Mouse (Mus musculus): ENCODE results near the gene Brsk1. TPM values are rescaled to one million over a fixed set of nuclear protein-coding genes. Genes with fewer than 3 reads are reported as not detected.

Brsk1 gene
- polyA plus RNA-seq, 1 experiment from 2014 or later = 6.2 TPM

DNA sequence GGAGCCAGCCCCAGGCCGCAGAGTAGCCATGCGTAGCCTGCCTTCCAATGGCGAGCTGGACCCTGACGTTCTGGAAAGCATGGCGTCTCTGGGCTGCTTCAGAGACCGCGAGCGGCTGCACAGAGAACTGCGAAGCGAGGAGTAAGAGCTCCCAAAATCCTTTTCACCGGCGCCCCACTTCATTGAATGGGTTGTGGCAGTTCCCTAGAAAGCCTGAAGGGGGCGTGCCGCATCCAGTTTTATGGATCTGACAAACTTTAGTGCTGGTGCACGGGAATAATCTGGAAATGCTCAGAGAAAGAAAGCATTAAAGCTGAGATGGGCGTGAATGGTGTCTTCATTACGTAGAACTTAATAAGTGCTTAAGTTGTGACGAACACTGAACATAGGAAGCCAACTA, 14.7 kb downstream of the Brsk1 start:
- WGBS = 37% methylated on average over 18 of the region's 18 CpGs
- Histone ChIP-seq H3K4me3 (no peak overlapping the region), H3K27ac (replicated peaks) (no peak overlapping the region), H3K4me1 (replicated peaks) (peaks cover 10% of the 10 kb centered on the region), H3K27me3 (no peaks in the 10 kb centered on the region), H3K9ac (no peak overlapping the region), H3K9me3 (no peaks in the 10 kb centered on the region), H3K4me2 (no peak overlapping the region), H3K36me3 (peaks cover 100% of the 10 kb centered on the region)
- ATAC-seq (ENCODE audit: low read depth) = no peak

GRCm38 (mm10) chr7:4712594-4712993, 22.2 kb downstream of the Brsk1 start:
- 87% methylated on average over 3 of the region's 3 CpGs for WGBS
- H3K27me3 ChIP-seq = no peaks in the 10 kb centered on the region
- H3K4me1 ChIP-seq (replicated peaks) = no peaks in the 10 kb centered on the region
- H3K27ac ChIP-seq (replicated peaks) = no peak overlapping the region
- H3K4me2 ChIP-seq = no peak overlapping the region
- ATAC-seq (ENCODE audit: low read depth) = no peak
- H3K9me3 ChIP-seq = no peaks in the 10 kb centered on the region
- no peak overlapping the region for H3K9ac ChIP-seq
- H3K36me3 ChIP-seq = peaks cover 100% of the 10 kb centered on the region
- no peak overlapping the region for H3K4me3 ChIP-seq

- Histone ChIP-seq H3K4me3 (no peak overlapping the region), H3K36me3 (peaks cover 63% of the 10 kb centered on the region)
These were observed 26.6 kb downstream of the Brsk1 start for GRCm38 (mm10) chr7:4716955-4717354.

DNA sequence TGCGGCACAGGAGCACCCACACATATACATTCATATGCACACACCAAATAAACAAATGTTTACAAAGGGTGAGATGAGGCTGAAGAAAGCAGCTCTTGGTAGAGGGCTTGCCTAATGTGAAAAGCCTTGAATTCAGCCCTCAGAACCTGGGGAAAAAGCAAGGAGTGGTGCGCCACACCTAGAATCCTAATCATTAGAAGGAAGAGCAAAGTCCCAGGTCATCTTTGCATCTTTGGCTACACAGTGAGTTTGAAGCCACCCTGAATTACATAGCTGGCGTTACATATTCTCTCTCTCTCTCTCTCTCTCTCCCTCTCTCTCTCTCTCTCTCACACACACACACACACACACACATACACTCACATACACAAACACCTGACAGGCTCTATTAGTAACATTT, 28.9 kb downstream of the Brsk1 start:
- no peaks in the 10 kb centered on the region for H3K27me3 ChIP-seq
- H3K9me3 ChIP-seq = no peaks in the 10 kb centered on the region
- H3K9ac ChIP-seq = no peak overlapping the region
- WGBS = 92% methylated on average over 3 of the region's 3 CpGs
- no peaks in the 10 kb centered on the region for H3K4me1 ChIP-seq (replicated peaks)
- H3K36me3 ChIP-seq = peaks cover 40% of the 10 kb centered on the region
- no peak overlapping the region for H3K4me3 ChIP-seq
- no peak overlapping the region for H3K27ac ChIP-seq (replicated peaks)
- H3K4me2 ChIP-seq = no peak overlapping the region
- ATAC-seq (ENCODE audit: low read depth) = no peak

More at GRCm38 (mm10) chr7:4716955-4717354, 26.6 kb downstream of the Brsk1 start:
- no peak overlapping the region for H3K4me2 ChIP-seq
- no peaks in the 10 kb centered on the region for H3K4me1 ChIP-seq (replicated peaks)
- H3K27ac ChIP-seq (replicated peaks) = no peak overlapping the region
- WGBS = 80% methylated on average over 6 of the region's 6 CpGs
- no peak overlapping the region for H3K9ac ChIP-seq
- H3K9me3 ChIP-seq = no peaks in the 10 kb centered on the region
- ATAC-seq (ENCODE audit: low read depth) = no peak
- no peaks in the 10 kb centered on the region for H3K27me3 ChIP-seq

DNA sequence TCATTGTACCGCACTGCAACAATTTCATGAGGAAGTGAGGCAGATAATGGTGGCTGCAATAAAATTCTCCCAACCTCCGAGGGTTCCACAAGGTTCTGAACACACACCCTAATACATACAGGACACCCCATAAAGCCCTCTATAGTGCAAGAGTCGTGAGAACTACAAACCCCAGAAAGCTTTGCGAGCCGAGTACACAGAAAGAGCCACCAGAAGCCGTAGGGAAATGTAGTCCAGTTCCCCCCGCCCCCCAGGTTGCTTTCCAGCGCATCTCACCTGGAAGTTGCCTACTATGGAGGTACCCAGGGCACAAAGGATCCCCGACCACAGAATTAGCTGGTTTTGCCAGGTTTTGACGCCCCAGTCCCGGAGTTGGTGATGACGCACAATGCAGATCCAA, 33.1 kb downstream of the Brsk1 start:
- Histone ChIP-seq H3K4me1 (replicated peaks) (no peaks in the 10 kb centered on the region), H3K9me3 (no peaks in the 10 kb centered on the region), H3K36me3 (no peaks in the 10 kb centered on the region), H3K9ac (peak overlapping the region; percentile 42), H3K27ac (replicated peaks) (no peak overlapping the region), H3K27me3 (no peaks in the 10 kb centered on the region), H3K4me2 (peak overlapping the region; percentile 54), H3K4me3 (peak overlapping the region; percentile 28)
- 42% methylated on average over 12 of the region's 12 CpGs for WGBS
- peak; percentile 74; the same call in 1 of the 2 replicates for ATAC-seq (ENCODE audit: low read depth)

GRCm38 (mm10) chr7:4724359-4724758, 34.0 kb downstream of the Brsk1 start:
- 0 out of 2 replicates have a peak overlapping the region, but pooled peaks have one; percentile 42 for H3K9ac ChIP-seq
- no peaks in the 10 kb centered on the region for H3K27me3 ChIP-seq
- 84% methylated on average over 3 of the region's 3 CpGs for WGBS
- no peaks in the 10 kb centered on the region for H3K4me1 ChIP-seq (replicated peaks)
- no peak overlapping the region for H3K27ac ChIP-seq (replicated peaks)
- H3K36me3 ChIP-seq = no peaks in the 10 kb centered on the region
- ATAC-seq (ENCODE audit: low read depth) = no peak
- H3K4me2 ChIP-seq = no peak overlapping the region
- no peak overlapping the region for H3K4me3 ChIP-seq
- no peaks in the 10 kb centered on the region for H3K9me3 ChIP-seq

DNA sequence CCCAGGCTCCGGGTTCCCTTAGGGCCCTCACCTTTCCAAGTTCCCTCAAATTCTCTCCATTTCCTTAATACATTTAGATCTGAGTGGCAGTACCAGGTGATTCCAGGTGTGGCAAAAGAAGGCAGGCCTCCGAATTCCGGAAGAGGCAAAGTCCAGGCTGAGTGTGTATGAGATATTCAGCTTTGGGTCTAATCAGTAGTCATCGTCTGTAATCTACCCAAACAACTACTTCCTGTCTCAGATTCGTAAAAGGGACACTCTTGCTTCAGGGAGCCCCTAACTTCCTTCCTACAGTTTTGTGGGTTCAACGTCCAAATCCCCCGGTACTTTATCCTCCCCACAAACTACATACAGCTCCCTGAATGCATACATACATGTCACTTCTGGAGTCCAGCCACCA, 34.8 kb downstream of the Brsk1 start, which contains the start of gene Tmem150b:
TSS of gene Tmem150b (minus strand) at position 81 of the 400 bp plus-strand sequence.
- WGBS = 81% methylated on average over 7 of the region's 7 CpGs
- no peak within 1 kb of the TSS for H3K4me2 ChIP-seq
- H3K36me3 ChIP-seq = no peaks in the 10 kb centered on the region
- H3K9me3 ChIP-seq = no peaks in the 10 kb centered on the region
- H3K4me1 ChIP-seq (replicated peaks) = no peaks in the 10 kb centered on the region
- no peaks in the 10 kb centered on the region for H3K27me3 ChIP-seq
- no peak for ATAC-seq (ENCODE audit: low read depth)
- H3K9ac ChIP-seq = 0 out of 2 replicates have a peak within 1 kb of the TSS, but pooled peaks have one; percentile 42
- no peak within 1 kb of the TSS for H3K4me3 ChIP-seq
- H3K27ac ChIP-seq (replicated peaks) = no peak within 1 kb of the TSS

- Histone ChIP-seq H3K4me3 (no peak overlapping the region), H3K4me1 (replicated peaks) (no peaks in the 10 kb centered on the region), H3K9ac (no peak overlapping the region), H3K4me2 (no peak overlapping the region), H3K9me3 (no peaks in the 10 kb centered on the region), H3K36me3 (no peaks in the 10 kb centered on the region), H3K27ac (replicated peaks) (no peak overlapping the region), H3K27me3 (0 out of 2 replicates have a peak, but pooled peaks cover 3% of the 10 kb centered on the region)
- ATAC-seq (ENCODE audit: low read depth) = no peak
- 80% methylated on average over 5 of the region's 5 CpGs for WGBS
These were observed 40.7 kb downstream of the Brsk1 start for GRCm38 (mm10) chr7:4731090-4731489.

GRCm38 (mm10) chr7:4732968-4733392, 42.6 kb downstream of the Brsk1 start:
- H3K36me3 ChIP-seq = no peaks in the 10 kb centered on the region
- 72% methylated on average over 6 of the region's 6 CpGs for WGBS
- no peak for ATAC-seq (ENCODE audit: low read depth)

DNA sequence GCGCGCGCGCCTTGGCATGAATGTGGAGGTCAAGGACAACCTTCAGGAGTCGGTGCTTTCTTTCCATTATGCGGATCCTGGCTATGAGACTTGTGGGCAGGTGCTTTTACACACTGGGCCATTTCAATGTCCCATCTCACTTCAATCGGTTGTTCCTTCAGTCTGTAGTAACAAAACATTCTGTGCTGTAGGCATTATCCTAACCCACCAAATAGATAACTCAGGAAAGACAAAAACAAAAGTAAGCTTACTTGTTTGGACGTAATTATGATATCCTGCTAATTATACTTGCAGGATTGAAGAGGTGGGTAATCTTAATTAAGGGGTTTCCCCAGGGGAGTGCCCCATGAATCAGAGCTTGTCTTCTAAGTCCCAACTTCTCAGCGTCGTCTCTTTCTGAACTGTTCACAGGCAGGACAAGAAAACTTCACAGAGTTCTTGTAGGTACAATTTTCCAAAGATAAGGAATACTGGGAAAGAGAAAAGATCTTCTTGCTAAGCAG, 48.7 kb downstream of the Brsk1 start:
- H3K36me3 ChIP-seq = 0 out of 2 replicates have a peak, but pooled peaks cover 15% of the 10 kb centered on the region
- ATAC-seq (ENCODE audit: low read depth) = no peak
- peak overlapping the region; percentile 45; the same call in 1 of the 2 replicates for H3K9ac ChIP-seq
- H3K4me1 ChIP-seq (replicated peaks) = peaks cover 40% of the 10 kb centered on the region
- H3K27ac ChIP-seq (replicated peaks) = peak overlapping the region; percentile 85
- H3K9me3 ChIP-seq = no peaks in the 10 kb centered on the region
- WGBS = 43% methylated on average over 10 of the region's 10 CpGs
- peak overlapping the region; percentile 74 for H3K4me3 ChIP-seq
- H3K27me3 ChIP-seq = no peaks in the 10 kb centered on the region
- H3K4me2 ChIP-seq = peak overlapping the region; percentile 57

More at GRCm38 (mm10) chr7:4732968-4733392, 42.6 kb downstream of the Brsk1 start:
- Histone ChIP-seq H3K4me2 (no peak overlapping the region), H3K4me1 (replicated peaks) (no peaks in the 10 kb centered on the region), H3K27ac (replicated peaks) (no peak overlapping the region), H3K9me3 (no peaks in the 10 kb centered on the region), H3K27me3 (0 out of 2 replicates have a peak, but pooled peaks cover 3% of the 10 kb centered on the region), H3K4me3 (no peak overlapping the region), H3K9ac (no peak overlapping the region)

DNA sequence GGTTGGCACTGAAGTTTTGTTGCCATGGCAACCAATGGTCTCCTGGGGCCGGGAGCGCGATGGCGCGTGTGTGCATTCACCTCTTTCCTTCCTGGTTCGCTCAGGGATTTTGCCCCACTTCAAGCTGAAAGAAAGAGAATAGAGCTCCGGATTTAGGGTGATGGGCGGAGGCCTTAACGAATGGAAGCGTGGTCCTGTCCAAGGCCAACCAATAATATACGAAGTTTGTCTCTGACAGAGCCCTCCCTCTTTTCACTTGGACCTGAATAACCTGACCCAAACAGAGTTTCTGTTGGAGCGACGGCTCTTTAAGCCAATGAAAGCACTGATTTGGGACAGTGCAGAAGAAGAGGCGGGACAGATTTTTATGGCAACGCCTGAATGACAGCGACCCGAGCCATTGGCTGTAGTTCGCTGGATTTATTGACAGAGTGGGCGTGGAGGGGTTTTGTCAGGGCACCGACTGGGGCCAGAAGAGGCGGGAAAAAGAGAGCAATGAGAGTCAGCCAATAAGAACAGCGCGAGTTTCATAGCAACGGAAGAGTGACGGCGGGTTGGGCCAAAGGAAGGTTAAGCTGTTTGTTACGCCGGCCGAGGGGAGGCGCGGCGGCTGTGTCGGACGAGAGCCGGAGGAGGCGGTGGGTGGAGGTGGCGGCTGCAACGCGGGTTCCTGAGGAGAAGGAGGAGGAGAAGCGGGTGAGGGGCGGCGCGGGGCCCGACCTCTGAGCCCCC, 49.3 kb downstream of the Brsk1 start, which contains the start of gene Kmt5c:
TSS of gene Kmt5c (plus strand) at position 572 of the 732 bp plus-strand sequence.
- Histone ChIP-seq H3K4me1 (replicated peaks) (peaks cover 40% of the 10 kb centered on the region), H3K4me2 (peak within 1 kb of the TSS; percentile 85), H3K27me3 (no peaks in the 10 kb centered on the region), H3K27ac (replicated peaks) (peak within 1 kb of the TSS; percentile 95), H3K9ac (peak within 1 kb of the TSS; percentile 92), H3K36me3 (peaks cover 22% of the 10 kb centered on the region), H3K4me3 (peak within 1 kb of the TSS; percentile 74), H3K9me3 (no peaks in the 10 kb centered on the region)
- ATAC-seq (ENCODE audit: low read depth) = peak; percentile 98
- under 1% methylated on average over 42 of the region's 44 CpGs for WGBS

DNA sequence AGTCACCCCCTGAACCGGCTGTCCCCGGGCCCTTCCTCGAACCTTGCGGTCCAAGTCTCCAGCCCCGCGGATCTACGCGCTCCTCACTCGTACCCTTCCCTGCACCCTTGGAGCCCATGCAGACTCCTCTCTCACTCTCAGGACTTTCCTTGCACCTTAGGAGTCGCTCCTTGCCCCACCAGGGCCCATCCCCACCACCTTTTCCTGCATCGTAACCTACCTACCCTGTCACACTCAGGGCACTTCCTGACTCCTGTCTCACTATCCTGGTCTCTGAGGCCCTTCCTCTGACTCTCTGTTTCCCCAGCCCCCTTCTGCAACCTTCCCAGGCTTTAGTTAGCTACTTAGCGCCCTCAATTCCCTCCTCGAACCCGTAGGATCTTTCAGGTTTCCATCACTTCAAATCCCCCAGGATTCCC, 49.9 kb downstream of the Brsk1 start:
- Histone ChIP-seq H3K4me3 (peak overlapping the region; percentile 74), H3K36me3 (peaks cover 26% of the 10 kb centered on the region), H3K4me2 (peak overlapping the region; percentile 85), H3K9me3 (no peaks in the 10 kb centered on the region), H3K27ac (replicated peaks) (peak overlapping the region; percentile 95), H3K4me1 (replicated peaks) (peaks cover 40% of the 10 kb centered on the region), H3K9ac (peak overlapping the region; percentile 92), H3K27me3 (no peaks in the 10 kb centered on the region)
- peak; percentile 42 for ATAC-seq (ENCODE audit: low read depth)
- 0% methylated on average over 11 of the region's 14 CpGs for WGBS
